Mouse (Mus musculus): Measurements from ENCODE around the gene Agtrap.
"Not testable (repeated sequence)": the region's sequence is repeated elsewhere in the genome, so short reads cannot be mapped to it uniquely, and the experiment has no call there.

Gene Agtrap

GRCm38 (mm10) chr4:148050396-148050914, 37.4 kb downstream of the Agtrap start:
- DNase-seq (ENCODE audit: low read depth): not testable (repeated sequence)

- no peak for DNase-seq (ENCODE audit: low read depth)
Observed at GRCm38 (mm10) chr4:148046450-148047031, 41.3 kb downstream of the Agtrap start.

GRCm38 (mm10) chr4:148044113-148044512, 43.7 kb downstream of the Agtrap start:
- no peak for DNase-seq (ENCODE audit: low read depth)

DNA sequence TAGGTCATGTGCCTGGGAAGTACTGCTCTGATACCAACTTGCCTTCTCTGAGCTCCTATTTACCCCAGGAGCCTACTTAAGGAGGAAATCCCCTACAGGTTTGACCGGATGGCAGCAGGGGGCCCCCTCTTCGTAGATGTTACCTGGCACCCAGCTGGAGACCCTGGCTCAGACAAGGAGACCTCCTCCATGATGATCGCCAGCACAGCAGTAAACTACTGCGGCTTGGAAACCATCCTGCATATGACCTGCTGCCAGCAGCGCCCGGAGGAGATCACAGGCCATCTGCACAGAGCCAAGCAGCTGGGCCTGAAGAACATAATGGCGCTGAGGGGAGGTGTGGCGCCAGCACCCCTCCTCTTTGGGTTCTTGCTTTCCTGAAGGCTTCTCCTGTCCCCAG, 44.5 kb downstream of the Agtrap start:
- DNase-seq (ENCODE audit: low read depth): not testable (repeated sequence)

DNA sequence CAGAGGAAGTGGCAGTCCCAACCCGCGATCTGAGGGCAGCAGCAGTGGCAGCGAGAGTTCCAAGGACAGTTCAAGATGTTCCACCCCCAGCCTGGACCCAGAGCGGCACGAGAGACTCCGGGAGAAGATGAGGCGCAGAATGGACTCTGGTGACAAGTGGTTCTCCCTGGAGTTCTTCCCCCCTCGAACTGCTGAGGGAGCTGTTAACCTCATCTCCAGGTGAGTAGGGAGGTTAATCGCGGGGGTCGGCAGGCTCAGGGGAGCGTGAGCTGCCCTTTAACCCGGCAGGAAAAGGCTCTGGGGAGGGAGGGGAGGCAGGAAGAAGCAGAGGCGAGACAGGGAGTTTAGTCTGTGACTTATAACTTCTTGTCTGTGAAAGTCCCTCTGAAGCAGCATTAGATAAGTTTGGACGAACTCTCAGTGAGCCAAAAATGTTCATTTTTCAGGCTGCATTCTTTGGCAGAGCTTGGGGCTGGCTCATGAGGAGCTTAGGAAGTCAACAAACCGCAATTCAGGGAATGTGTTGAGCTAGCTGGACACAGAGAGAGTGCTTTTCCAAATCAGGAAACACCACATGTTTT, 46.1 kb downstream of the Agtrap start:
- peak; percentile 59 for DNase-seq (ENCODE audit: low read depth)

- DNase-seq (ENCODE audit: low read depth): peak; percentile 46
Observed at GRCm38 (mm10) chr4:148040933-148041610, 46.8 kb downstream of the Agtrap start.

DNA sequence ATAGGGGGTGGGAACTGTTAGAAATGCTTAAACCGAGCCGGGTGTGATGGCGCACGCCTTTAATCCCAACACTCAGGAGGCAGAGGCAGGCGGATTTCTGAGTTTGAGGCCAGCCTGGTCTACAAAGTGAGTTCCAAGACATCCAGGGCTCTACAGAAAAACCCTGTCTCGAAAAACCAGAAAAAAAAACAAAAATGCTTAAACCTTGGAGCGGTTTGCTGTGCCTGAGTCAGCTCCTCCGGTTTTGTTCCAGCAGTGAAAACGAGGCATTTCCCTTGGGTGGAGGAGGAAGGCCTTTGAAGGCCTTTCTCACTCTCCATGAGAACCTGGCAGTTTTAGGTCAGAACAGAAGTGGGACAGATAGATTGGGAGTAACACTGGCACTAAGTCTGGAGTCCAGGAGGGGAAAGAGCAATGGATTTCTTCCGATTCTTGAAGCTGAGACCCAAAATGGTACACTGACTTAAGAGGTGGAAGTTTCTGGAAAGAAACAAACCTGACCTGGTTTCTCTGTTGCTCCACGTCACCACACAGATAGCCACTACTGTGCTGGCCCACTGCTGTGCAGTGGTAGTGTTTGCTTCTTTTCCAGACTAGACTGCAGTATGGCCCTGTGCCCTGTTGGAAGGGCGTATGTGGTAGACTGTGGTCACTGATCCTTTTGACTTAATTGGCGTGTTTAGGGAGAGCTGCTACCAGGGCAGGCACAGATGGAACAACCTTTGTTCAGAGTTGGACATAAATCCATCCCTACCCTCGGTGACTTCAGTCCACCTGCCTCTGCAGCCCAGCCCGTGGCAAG, 47.6 kb downstream of the Agtrap start:
- DNase-seq (ENCODE audit: low read depth): peak; percentile 29

DNA sequence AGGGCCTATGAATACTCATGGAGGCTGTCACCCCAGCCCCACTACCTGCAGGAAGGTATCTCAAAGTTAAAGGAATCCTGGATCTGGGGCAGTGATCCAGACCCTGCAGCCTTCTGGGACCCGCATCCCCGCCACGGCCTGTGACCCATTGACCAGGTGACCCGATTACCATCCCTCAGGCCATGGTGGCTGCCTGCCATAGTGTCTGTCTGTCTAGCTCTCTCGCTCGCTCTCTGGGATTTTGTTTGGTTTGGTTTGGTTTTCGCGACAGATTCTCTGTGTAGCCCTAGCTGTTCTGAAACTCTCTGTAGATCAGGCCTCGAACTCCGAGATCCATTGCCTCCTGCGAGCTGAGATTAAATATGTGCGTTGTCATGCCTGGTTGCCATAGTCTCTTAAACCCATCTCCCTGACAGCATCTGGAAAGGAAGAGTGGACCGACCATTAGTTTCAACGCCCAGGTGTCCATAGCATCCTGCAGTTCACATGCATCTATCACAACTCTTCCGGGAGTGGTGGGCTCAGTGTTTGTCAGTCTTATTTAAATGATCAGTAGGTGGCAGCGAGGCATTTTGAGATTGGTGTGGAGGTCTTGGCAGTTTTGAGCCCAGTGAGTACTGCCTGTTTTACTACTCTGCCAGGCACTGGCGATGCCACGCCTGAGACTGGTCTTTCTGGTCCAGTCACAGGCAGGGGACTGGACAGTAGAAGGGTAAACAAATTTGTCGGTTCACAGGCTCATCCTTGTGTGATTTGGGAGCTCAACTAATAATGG, 48.4 kb downstream of the Agtrap start:
- no peak for DNase-seq (ENCODE audit: low read depth)

DNA sequence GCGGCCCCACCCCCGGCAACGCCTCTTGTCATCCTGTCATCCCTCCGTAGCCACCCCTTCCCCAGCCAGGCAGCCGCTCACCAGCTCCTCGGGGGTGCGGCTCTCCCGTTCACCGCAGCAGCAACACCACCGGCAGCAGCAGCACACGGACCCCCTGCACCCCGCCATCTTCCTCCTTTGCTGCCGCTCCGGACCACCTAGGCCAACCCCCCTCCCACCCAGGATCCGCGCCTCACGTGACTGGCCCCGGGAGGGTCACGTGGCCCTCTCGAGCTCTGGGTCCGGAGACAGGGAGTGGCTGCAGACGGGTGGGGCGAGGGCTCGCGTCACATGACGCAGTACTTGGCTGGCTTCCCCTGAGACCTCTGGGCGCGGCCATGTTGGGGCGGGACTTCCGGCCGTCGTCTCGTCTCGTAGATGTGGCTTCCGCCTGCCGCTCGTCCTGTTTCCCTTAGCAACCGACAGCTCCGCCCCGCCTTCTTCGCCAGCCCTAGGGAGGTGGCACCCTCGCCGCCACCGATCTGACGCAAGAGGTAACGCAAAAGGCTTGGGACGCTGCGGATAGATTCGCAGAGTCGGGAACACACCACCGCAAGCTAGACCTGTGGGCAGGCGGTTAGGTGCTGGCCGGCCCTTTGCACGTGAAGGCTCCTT, 49.1 kb downstream of the Agtrap start, which contains the start of the genes Clcn6 and Mthfr:
Gene Clcn6, minus strand, starts transcription at position 222 of the 654 bp plus-strand sequence.
Gene Mthfr, plus strand, starts transcription at position 478 of the 654 bp plus-strand sequence.
- DNase-seq (ENCODE audit: low read depth): peak; percentile 99

DNA sequence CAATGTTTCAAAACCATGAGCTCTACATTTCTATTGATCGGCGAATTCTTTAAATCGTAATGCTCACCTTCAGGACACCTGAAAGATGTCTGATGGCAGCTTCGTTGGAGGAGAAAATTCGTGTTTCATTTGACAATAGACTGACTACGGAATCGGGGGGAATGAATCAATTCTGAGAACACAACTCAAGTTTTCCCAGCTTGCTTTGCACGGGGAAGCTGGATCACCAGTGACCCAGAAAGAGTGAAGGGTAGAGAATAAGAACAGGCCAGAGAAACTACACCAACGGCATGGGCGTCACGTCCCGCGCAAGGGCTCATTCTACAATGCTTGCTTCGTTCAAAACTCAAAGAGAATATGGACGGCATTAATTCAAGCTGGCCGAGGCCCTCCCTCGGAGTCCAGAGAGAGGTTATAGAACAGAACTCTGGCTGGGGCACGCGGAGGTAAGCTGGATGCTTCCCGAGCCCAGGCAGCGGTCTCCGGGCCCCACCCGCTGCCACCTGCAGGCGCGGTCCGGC, 49.7 kb downstream of the Agtrap start:
- DNase-seq (ENCODE audit: low read depth): no peak

DNA sequence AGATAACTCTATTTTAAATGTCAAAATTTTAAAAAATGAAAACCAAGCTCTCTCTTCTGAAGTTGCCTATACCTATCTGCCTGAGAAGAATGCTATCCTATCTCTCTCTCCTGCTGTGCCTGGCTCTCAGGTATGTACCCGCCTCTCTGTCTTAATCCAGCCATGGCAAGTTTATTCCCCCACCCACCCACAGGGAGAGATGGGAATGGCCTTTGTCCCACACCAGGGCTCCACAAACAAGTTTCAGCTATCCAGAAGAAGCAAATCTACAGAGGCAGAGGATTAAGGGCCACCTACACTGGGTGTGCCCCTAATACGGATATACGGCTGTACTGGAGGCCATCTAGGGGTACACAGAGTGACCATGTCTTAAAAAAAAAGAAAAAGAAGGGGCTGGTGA, 52.4 kb downstream of the Agtrap start:
- no peak for DNase-seq (ENCODE audit: low read depth)

- peak; percentile 32 for DNase-seq (ENCODE audit: low read depth)
Observed at GRCm38 (mm10) chr4:148033858-148034410, 53.9 kb downstream of the Agtrap start.

DNA sequence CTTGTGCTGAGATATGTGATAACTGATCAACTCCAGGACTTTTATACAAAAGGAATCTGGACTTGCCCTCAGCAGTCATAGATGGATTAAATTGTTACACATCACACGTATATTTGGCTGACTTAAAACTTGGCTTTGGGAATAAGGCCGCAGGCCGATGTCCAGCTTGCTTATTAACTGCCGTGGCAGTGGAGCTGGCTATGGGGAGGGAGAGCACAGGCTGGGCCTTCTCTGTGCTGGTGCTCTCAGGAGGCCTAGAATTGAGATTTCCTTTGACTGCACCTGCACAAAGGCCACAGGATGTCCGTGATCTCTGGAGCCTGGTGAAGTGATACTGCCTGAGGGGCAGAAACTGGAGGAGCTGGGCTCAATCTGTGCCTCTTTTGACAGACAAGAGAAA, 57.3 kb downstream of the Agtrap start:
- DNase-seq (ENCODE audit: low read depth): no peak

DNA sequence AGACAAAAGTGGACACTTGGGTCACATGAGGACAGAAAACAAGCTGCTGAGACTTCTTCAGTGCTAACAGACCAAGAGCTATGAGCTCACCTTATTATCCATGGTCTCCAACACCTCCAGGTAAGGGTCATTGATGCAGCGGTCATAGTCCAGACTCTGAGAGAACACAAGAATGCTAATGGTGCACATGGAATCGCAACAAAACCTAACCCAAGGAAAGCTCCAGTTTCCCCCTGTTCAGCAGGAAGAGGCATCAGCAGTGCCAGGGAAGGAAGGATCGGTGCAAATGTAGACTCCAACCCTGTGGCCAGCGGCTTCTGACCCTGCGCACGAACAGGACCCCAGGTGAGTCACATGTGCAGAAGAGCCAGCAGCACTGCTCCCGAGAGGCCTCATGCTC, 58.5 kb downstream of the Agtrap start:
- no peak for DNase-seq (ENCODE audit: low read depth)

All from naive thymus-derived CD4-positive, alpha-beta T cell, adult 2 months (primary cell).